ENCODE assay signal across 9 mouse cellular contexts in genomic region chr7:142393191-142393590, GRCm38 (mm10). TPM values are rescaled to one million over a fixed set of nuclear protein-coding genes. Genes with fewer than 3 reads are reported as not detected.
A peak's percentile ranks its signal among the peaks of the same experiment; 100 is the strongest.
DNase-seq lines count a peak whose midpoint lies in the region; TF ChIP-seq lines count a peak whose summit lies in the region.
"Had no signal": no experiment of that assay in that cellular context is flagged by ENCODE, and none has a peak within 500 bp of the region (broad histone marks: within the 10 kb centered on the region; RNA-seq: fewer than 3 reads in every experiment).

No protein-coding gene starts in this region.

- peak overlapping the region; percentile 49; the same call in 1 of the 2 replicates for H3K27ac ChIP-seq in bone marrow, adult 2 months (ENCODE audit: control insufficient read depth, insufficient read depth, low read depth, low read length, poor library complexity)
- H3K27ac ChIP-seq: neural tube, embryonic 13.5 days had no signal

- no peak for TF ChIP-seq CTCF in bone marrow, adult 2 months (IDR thresholded peaks at IDR 0.05; ENCODE audit: control insufficient read depth, insufficient read depth, low read length)

- no peak for TF ChIP-seq POLR2A in bone marrow, adult 2 months (IDR thresholded peaks at IDR 0.05; ENCODE audit: borderline replicate concordance, control insufficient read depth, low read depth, low read length)

- 4% methylated on average over 4 of the region's 4 CpGs for WGBS in bone marrow, adult 2 months

- no peak overlapping the region for H3K4me3 ChIP-seq in bone marrow, adult 2 months (replicated peaks; ENCODE audit: control insufficient read depth, low read depth, low read length)
- H3K4me3 ChIP-seq: neural tube, embryonic 13.5 days had no signal

- peak; percentile 63 for DNase-seq in spleen, adult 12 weeks (ENCODE audit: low spot score)
- DNase-seq in spleen, adult 18-20 months, result no peak
- DNase-seq in kidney, postnatal 4 days, result peak; percentile 54 to 71
- DNase-seq in spleen, postnatal 4 days (ENCODE audit: low spot score in 2 of 2), result peak; percentile 79 to 83
- DNase-seq in cerebellum, postnatal 25 days, result no peak
- no peak for DNase-seq in neural tube, embryonic 10.5 days (ENCODE audit: extremely low spot score, low spot score)
- DNase-seq in retina, embryonic 14.5 days (ENCODE audit: low spot score), result no peak

- H3K4me1 ChIP-seq in bone marrow, adult 2 months (ENCODE audit: control insufficient read depth, insufficient read depth, low read length), result peaks cover 20% of the 10 kb centered on the region
- H3K4me1 ChIP-seq: neural tube, embryonic 13.5 days had no signal

RNA-seq across cellular contexts. Expression of gene Ctsd, which starts 5.4 kb away (rescaled TPM):
- 137 and 308 TPM in 2 replicates for polyA plus RNA-seq in bone marrow, adult 2 months (2011; ENCODE audit: insufficient read depth, insufficient read length, low replicate concordance, missing spikeins)

RNA-seq across cellular contexts. Expression of gene Gm49369, which starts 10.7 kb away (rescaled TPM):
- polyA plus RNA-seq in bone marrow, adult 2 months (2011; ENCODE audit: insufficient read depth, insufficient read length, low replicate concordance, missing spikeins), result not detected in 2 replicates

RNA-seq across cellular contexts. Expression of gene Ifitm10, which starts 19.6 kb away (rescaled TPM):
- 1.6 and 6.2 TPM in 2 replicates for polyA plus RNA-seq in bone marrow, adult 2 months (2011; ENCODE audit: insufficient read depth, insufficient read length, low replicate concordance, missing spikeins)

RNA-seq across cellular contexts. Expression of gene Syt8, which starts 41.5 kb away (rescaled TPM):
- polyA plus RNA-seq in bone marrow, adult 2 months (2011; ENCODE audit: insufficient read depth, insufficient read length, low replicate concordance, missing spikeins), result 2.5 TPM in 1 of 2 replicates, not detected in the other
- polyA plus RNA-seq: neural tube, embryonic 13.5 days had no signal

RNA-seq across cellular contexts. Expression of gene Tnni2, which starts 48.4 kb away (rescaled TPM):
- polyA plus RNA-seq in bone marrow, adult 2 months (2011; ENCODE audit: insufficient read depth, insufficient read length, low replicate concordance, missing spikeins), result 19.2 and 51.8 TPM in 2 replicates

Comparison
In these comparisons a context has a peak if more than half of its experiments do, and no peak if none do; other contexts are left out.
1. DNase-seq: peak in spleen, adult 12 weeks (single experiment), kidney, postnatal 4 days (2 of 2) and spleen, postnatal 4 days (2 of 2); none in spleen, adult 18-20 months (0 of 2), cerebellum, postnatal 25 days (0 of 2), neural tube, embryonic 10.5 days (single experiment) and retina, embryonic 14.5 days (single experiment).